Mouse (Mus musculus) R1 (cell line): ENCODE measurements around the gene Tmem97.
"Not testable (repeated sequence)": the region's sequence is repeated elsewhere in the genome, so short reads cannot be mapped to it uniquely, and the experiment has no call there.

Experiments used
- DNase-seq: peaks from one replicate; pipeline ENCODE4 v3.0.0-alpha.2; 2018; ENCODE audit warnings: low read depth, low spot score

Tmem97 gene

GRCm38 (mm10) chr11:78550168-78551058 is at the start of gene Tmem97:
Gene Tmem97 (minus strand): TSS chr11:78550777.
- peak; percentile 99 for DNase-seq

- no peak for DNase-seq
These were observed 49.5 kb upstream of the Tmem97 start for GRCm38 (mm10) chr11:78600051-78600450.

GRCm38 (mm10) chr11:78598763-78599415 is 48.3 kb upstream of the Tmem97 start:
- DNase-seq = no peak

GRCm38 (mm10) chr11:78596750-78597149 is 46.2 kb upstream of the Tmem97 start:
- no peak for DNase-seq

GRCm38 (mm10) chr11:78595773-78596172 is 45.2 kb upstream of the Tmem97 start:
- no peak for DNase-seq

- DNase-seq = no peak
These were observed 43.8 kb upstream of the Tmem97 start for GRCm38 (mm10) chr11:78594271-78594964.

- DNase-seq = not testable (repeated sequence)
These were observed 37.1 kb upstream of the Tmem97 start for GRCm38 (mm10) chr11:78587677-78588076.

- peak; percentile 49 for DNase-seq
These were observed 35.5 kb upstream of the Tmem97 start for GRCm38 (mm10) chr11:78586099-78586498.

GRCm38 (mm10) chr11:78582848-78583247 is 32.3 kb upstream of the Tmem97 start:
- DNase-seq = no peak

GRCm38 (mm10) chr11:78574975-78575374 is 24.4 kb upstream of the Tmem97 start:
- DNase-seq = no peak

- no peak for DNase-seq
These were observed 24.0 kb upstream of the Tmem97 start for GRCm38 (mm10) chr11:78574536-78574935.

GRCm38 (mm10) chr11:78574031-78574430 is 23.5 kb upstream of the Tmem97 start:
- DNase-seq = not testable (repeated sequence)

GRCm38 (mm10) chr11:78571854-78572253 is 21.3 kb upstream of the Tmem97 start:
- no peak for DNase-seq

- DNase-seq = no peak
These were observed 20.9 kb upstream of the Tmem97 start for GRCm38 (mm10) chr11:78571441-78571840.

GRCm38 (mm10) chr11:78569806-78570205 is 19.2 kb upstream of the Tmem97 start:
- no peak for DNase-seq

- DNase-seq = no peak
These were observed 18.2 kb upstream of the Tmem97 start for GRCm38 (mm10) chr11:78568827-78569226.

GRCm38 (mm10) chr11:78567614-78568013 is 17.0 kb upstream of the Tmem97 start:
- no peak for DNase-seq

- no peak for DNase-seq
These were observed 16.2 kb upstream of the Tmem97 start for GRCm38 (mm10) chr11:78566775-78567174.

- peak; percentile 80 for DNase-seq
These were observed 9.9 kb upstream of the Tmem97 start for GRCm38 (mm10) chr11:78560447-78560846.

- DNase-seq = peak; percentile 69
These were observed 6.7 kb upstream of the Tmem97 start for GRCm38 (mm10) chr11:78557241-78557640.

GRCm38 (mm10) chr11:78556070-78556469 is 5.5 kb upstream of the Tmem97 start:
- DNase-seq = no peak

GRCm38 (mm10) chr11:78555623-78556022 is 5.0 kb upstream of the Tmem97 start:
- no peak for DNase-seq
